Mouse (Mus musculus) gastrocnemius, postnatal 14 days (tissue): ENCODE measurements at regions not wholly inside any gene's neighbourhood (a gene's known extent, or its start where the extent isn't known, plus 50 kb on each side); places are given as distances from the start of the nearest gene placed in this dataset.

Source experiments
- DNase-seq: peaks from one replicate; pipeline ENCODE4 v3.0.0; 2021; ENCODE audit warnings: mixed read lengths
- intact Hi-C: fragments of 180-260 bp; cut with DNase I; formaldehyde crosslinking; loops from one replicate; pipeline ENCODE4 v1.15.1; 2025; ENCODE audit warnings: low total_unique reads

DNA sequence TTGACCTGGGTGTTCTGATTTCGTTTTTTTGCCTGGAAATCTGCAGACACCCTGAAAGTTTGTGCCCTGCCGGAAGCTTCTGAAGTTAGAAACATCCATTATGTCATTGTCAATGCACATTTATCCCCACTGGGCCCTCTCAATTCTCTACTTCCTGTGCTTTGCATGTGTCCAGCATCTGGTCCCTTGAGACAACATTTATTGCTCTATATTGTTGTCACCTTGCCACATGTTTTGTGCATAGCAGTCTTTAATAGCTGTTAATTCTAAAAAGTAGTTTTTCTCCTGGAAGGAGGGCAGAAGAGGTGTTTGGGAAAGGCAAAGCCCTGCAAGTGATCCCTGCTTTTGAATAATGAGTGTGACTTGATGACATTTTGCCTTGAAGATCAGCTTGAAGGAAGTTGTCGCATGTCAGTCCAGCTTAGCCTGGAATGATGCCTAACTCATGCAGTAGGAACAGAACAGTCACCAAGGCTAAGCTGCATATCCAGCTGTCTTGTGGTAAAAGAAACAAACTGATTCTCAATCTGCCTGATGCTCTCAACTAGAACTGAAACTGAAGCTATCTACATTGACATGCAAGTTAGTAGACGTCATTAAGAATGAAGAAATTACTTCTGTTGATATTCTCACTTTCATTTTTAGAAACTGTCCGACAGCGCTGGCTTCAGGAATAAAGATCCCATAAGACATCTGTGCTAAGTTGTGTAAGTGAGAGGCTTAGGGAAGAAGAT, 152.9 kb downstream of the Gm9733 start:
- intact Hi-C loops = no loop called here
- no peak for DNase-seq

DNA sequence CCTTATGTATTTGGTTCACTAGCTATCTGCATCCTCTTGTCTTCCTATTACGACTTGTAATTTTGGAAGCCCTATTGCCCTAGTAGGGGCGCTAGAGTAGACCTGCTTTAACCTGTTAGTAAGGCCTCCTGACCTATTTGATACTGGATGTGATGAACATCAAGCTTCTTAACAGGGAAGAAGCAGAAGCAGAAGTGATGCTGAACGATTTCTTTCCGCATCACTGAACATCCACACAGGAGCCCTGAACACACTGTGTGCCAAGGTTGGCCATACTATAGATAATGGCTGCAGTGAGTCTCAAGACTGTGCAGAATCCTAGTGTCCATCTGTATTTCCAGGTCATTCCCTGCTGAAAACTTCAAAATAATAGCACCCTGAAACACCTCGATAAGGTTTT, 151.0 kb downstream of the Gm9733 start:
- no peak for DNase-seq
- intact Hi-C loops = no loop called here

DNA sequence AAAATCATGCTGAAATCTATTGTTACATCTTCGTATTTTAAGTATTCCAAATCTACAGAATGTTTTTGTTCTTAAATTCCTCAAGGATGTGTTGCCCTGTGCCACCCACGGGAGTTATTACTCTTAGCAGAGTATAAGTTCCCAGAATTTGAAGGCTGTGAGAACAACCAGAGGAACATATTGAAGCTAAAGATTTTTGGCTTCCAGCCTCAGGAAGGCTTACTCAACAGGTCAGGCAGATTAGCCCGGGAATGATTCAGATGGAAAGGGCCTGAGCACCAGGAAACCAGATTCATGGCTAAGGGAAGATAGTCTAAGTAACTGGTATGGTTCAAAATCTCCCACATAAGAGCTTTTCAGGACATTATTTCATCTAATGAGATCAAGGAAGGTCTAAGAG, 145.4 kb downstream of the Gm9733 start:
- intact Hi-C loops = no loop called here
- no peak for DNase-seq

DNA sequence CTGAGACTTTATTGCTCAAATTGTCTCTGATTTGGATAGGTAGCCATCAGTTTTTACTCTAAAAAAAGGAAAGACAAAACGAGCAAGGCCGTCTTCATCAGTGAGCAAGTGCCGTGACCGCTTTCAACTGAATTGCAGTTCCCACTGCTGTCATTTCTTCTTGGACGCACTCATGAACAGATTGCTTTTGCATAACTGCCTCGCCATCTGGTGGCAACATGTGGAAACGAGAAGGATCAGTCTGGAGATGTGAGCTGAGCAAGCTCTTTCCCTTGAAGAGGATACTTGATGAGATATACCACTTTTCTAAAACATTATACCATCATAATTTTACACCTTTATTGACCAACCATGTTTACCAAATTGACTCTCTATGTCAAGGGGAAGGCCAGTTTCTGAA, 137.7 kb downstream of the Gm9733 start:
- intact Hi-C loops = loop anchor here (5.0 kb wide), 1 partner anchor 322 kb away; no protein-coding TSS in a partner anchor
- peak; percentile 47 for DNase-seq

DNA sequence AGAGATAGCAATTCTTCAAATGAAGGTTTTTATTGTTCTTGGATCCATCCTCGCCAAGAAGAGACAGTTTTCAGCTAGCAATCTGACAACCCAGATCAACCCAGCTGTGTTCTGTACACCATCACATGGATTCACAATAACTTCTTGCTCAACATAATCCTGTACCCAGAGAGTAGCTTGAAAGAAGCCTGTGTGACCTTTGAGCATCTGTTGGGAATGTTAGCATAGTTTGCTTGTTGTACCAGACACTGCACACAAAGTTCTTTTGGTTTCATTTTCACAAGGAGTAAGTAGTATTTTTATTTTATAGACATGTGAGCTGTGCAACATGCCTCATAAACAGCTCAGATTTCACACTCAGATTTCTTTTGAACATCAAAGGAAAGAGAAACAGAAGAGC, 136.0 kb downstream of the Gm9733 start:
- intact Hi-C loops = loop anchor here (5.0 kb wide), 1 partner anchor 514 kb away; no protein-coding TSS in a partner anchor
- no peak for DNase-seq

DNA sequence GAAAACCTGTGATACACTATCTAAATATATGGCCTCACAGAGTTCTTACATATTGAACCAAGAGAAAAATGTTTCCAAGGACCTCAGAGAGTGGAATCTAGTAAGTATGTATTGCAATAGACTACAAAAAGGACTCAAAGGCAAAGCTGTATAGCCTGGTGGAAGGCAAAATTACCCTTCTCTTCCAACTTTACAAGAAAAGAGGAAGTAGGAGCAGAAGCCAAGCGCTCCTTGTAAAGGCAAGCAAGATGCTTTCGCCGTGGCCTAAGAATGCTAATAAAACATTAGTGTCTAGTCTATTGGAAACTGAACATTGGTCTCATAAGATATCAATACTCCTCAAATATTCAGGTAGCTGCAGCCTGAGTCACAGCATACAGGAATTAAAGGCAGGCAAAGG, 134.0 kb downstream of the Gm9733 start:
- DNase-seq = no peak
- intact Hi-C loops = loop anchor here (5.0 kb wide), 1 partner anchor 516 kb away; no protein-coding TSS in a partner anchor

DNA sequence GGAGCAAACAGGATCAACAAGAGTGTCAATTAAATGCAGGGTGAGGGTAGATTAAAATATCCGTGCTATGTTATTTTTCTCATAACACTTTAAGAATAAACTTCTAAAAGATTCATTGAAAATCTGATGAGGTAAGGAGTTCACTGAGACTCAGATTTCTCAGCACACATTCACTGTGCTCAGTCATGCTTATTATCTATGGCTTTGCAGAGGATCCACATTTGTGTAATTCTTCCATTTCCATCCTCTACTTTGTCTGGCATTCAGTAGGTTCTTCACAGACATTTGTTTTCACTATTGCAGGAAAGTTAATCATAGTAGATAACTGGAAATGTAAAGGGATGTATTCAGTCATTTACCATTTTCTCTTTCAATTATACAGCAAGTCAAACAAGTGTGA, 131.8 kb downstream of the Gm9733 start:
- intact Hi-C loops = no loop called here
- no peak for DNase-seq

DNA sequence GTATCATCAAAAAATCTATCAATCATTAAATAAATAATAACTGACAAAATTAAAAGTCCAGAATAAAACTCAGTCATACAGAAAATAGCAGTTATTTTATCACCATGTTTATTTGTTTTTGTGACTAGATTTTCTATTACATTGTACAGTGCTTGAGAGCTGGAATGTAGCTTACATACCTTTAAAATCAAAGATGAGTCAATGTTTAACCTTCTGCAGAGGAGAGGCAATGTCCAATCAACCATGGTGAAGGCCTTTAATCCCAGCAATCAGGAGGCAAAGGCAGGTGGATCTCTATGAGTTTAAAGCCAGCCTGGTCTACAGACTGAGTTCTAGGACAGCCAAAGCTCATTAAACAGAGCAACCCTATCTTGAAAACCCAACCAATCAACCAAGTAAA, 131.1 kb downstream of the Gm9733 start:
- intact Hi-C loops = no loop called here

DNA sequence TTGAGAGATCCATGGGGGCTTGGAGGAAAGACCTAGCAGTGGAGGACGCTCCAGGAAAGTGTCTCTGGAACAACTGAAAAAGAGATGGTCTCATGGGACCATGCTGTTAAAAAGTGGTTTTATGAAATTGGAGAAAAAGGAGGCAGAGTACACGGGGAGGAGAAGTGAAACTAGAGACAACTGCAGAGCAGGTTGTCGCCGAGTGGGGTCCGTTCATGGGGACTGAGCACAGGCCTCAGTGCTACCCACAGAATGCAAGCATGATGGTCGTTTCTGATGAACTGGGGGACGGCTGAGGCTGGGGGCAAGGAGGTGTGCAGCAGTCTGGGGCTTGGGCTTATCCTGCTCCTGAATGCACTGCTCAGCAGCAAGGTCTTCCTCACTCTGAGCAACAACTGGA, 129.3 kb downstream of the Gm9733 start:
- intact Hi-C loops = no loop called here
- no peak for DNase-seq

More for the DNA sequence above, 131.1 kb downstream of the Gm9733 start:
- no peak for DNase-seq

DNA sequence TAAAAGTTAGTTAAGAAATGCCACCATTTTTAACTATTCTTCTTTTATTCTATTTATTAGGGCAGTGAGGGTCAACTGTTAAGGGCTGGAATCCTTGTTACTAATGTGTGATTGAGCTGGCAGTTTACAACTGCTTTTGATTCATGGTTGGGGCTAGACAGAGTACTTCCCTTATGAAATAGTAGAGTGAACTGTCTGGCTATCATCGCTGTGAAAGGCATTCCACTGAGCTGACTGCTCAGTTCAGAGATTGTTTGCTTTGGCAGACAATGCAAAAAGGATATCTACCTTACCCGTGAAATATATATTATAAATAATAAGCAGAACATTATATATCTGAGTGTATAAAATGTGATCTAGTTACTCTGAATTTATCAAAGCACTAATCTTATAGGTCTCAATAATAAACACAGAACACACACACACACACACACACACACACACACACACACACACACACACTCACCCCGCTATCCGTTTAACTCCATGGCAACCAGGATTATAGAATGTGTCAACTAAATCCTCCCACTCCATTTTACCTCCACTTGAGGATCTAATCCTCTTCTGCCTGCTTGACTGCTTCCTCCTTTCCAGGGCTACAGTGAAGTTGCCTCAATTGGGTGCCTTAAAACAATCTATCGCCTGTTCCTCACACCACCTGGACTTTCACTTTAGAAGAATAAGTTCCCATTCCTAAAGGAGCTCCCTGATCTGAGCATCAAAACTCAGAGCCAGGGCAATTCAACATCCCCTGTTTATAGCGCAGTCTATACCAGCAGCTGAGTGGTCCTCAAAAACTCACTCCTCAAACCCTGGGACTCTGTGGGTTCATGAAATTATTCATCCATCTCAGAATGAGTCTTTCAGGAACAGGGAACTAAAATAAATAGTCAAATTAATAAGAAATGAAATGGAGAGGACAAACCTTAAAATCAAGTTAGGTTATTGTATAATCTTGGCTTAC, 126.6 kb downstream of the Gm9733 start:
- intact Hi-C loops = no loop called here
- DNase-seq = no peak

DNA sequence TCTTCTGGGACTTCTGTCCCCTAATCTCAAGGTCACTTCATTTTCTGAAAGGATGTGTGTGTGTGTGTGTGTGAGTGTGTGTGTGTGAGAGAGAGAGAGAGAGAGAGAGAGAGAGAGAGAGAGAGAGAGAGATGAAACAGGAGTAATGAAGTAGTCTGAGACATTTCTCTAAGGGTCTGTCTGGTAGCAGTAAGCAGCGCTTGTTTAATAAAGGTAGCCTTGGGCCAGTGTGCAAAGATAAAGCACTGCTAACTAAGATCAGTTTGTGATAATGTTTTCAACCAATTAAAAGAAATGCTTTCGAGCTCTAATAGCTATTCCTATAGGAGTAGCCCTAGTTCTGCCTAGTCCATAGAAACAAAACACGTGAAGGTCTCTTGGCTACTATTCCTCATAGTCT, 119.7 kb downstream of the Gm9733 start:
- DNase-seq = no peak
- intact Hi-C loops = no loop called here

DNA sequence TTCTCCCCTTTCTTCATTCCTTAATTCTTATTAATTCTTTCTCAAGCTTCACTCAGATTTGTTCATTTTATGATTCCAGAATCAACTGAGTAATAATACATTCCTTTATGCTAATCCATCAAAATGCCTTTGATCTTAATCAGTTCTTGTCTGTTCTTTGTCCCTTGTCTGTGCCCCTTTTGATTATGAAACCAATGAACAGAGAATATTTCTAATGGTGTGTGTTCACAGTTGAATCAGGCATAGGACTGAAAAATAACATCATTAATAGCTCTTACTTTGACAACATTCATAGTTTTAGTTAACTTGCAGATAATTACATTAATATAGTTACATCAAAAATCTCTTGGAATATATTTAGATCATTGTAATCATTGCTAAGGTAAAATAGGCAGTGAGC, 114.5 kb downstream of the Gm9733 start:
- DNase-seq = no peak
- intact Hi-C loops = no loop called here

DNA sequence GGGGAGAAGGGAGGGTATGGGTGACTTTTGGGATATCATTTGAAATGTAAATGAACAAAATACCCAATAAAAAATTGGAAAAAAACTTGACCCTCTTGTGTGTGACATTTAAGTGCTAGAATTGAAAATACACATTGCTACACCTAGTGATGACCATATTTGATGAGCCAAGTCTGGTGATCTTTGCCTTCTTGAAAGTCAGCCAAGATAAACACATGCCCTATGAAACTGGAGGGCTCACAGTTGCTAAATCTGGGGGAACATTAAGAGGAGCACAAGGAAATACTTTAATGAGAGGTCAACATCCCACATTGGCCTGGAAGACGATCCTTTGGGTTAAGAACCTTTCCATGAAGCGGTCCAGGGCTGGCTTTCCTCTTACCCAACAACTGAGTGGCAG, 112.8 kb downstream of the Gm9733 start:
- intact Hi-C loops = no loop called here
- no peak for DNase-seq

DNA sequence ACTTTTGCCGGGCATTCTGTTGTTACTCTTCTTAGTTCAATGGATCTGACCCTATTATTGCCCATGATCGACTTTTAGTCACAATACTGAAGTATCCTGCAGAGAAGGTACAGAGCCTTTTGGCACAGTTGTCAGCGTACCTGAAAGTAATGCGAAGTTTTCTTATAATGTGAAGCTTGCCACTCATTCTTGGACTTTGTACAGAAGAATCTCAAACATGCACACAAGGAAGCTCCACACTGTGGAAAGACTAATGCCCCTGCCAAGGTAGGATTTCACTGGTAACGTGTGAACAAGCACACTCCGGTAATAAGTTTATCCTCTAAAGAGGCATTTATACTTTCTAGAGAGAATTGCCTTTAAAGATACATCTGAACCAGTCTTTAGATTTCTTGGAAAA, 108.8 kb downstream of the Gm9733 start:
- intact Hi-C loops = no loop called here
- no peak for DNase-seq

DNA sequence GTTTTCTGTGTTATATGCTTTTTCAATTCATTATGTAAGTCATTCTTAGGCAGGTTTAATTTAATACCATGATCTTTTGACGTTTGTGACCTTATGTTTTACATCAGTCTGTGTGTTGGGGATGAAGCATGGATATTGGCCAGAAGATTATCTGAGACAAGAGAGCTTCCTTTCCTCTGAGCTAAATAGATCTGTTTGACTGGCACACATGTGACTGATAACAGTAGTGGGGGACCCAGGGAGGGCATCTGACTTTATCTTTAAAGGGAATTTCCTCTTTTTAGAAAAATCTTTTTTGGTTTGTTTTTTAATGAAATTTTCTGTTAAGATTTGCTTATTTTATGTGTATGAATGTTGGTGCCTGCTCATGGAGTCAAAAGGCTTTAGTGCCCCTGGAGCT, 107.7 kb downstream of the Gm9733 start:
- no peak for DNase-seq
- intact Hi-C loops = no loop called here

DNA sequence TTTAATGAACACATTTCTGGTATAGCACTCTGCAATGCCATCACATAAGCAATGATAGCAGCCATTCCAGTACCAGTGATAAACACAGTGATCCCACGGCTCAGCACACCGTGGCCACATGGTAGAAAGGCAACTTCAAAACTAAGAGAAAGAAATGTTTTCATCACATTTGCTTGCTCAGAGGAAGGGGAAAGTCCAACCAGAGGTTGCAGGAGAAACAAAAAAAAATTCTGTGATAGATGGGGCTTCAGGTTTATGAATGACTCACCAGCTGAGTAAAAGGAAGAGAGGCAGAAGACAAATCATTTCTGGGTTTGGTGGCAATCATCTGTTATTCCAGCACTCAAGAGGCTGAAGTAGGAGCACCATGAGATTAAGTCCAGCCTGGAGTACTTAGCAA, 103.5 kb downstream of the Gm9733 start:
- DNase-seq = no peak
- intact Hi-C loops = no loop called here

DNA sequence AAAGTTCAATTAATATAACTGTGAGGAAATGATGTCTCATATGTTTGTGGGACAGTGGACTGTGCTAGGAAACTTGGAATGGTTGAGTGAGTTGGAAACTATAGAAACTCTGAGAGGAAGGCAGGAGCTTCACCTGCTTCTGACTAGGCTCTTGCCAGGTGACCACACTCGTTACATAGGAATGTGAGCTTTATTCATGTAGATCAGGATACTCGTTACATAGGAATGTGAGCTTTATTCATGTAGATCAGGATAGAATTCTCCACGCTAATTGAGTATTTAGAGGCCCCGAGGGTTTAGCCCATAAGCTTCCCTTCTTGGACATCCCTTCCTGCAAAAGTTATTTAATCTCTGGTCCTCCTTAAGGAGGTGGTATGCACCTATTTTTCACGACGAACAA, 101.9 kb downstream of the Gm9733 start:
- no peak for DNase-seq
- intact Hi-C loops = no loop called here

DNA sequence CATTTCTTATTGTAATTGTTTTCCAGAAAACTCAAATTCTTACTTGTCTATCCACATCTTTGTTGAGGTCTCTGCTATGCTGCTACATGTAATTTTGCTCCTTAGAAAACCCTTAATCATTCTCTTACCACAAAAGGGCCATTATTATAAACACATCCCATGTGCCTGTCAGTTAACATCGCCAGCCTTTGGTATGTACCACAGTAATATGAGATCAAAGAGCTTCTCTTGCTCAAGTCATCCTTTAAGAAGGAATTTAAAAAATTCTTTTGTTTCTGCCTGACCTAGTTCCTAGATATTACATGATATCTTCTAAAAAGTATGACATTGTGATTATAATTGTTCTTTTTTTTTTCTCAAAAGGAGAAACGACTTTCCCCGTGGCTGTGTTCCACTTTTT, 100.7 kb downstream of the Gm9733 start:
- DNase-seq = no peak
- intact Hi-C loops = no loop called here

DNA sequence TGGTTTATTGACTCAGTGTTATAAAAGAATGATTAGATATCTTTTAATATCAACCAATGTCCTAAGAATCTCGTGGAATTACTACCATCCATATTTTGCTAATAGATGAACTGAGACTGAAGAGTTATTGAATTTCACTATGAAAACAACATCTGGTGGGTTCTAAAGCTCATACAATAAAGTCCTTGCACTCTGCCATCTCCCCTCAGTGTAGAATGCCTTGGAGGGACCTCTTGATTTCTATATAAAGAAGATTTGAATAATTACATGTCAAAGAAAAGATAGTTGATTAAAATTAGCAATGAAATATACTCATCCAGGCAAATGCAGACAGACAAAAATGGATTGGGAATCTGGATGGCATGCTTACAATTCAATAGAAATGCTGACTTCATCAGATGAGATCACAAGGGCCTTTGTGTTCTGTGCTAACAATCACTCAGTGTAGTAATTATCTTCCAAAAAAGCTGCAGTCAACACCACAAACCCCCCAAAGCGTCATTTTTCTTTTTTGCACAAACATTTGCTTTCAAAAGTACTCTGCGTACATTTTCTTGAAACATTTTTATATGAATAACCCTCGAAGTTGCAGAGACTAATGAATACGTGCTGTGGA, 94.2 kb downstream of the Gm9733 start:
- no peak for DNase-seq
- intact Hi-C loops = no loop called here

DNA sequence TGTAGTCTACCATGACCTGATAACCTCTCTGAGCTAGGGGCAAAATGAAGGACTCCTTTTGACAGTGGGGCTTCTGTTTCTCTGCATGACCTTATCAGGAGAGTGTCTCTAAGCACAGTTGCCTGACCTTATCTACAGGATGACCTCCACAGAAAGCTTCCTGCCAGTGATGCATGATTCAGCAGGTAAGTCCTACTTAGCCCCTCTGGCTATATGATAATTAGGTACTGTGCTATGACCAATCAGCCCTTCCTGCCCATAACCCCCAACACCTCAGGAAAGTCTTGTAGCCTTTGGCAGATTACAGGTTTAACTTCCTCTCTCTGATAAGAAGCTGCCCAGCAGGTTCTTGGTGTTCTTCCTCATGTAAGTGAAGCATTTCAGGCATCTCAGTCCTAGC, 89.7 kb downstream of the Gm9733 start:
- intact Hi-C loops = no loop called here

More for the DNA sequence above, 89.7 kb downstream of the Gm9733 start:
- DNase-seq = no peak
